Mouse (Mus musculus): ENCODE data around the gene Palm3. TPM values are rescaled to one million over a fixed set of nuclear protein-coding genes. Genes with fewer than 3 reads are reported as not detected.

Palm3 gene
- total RNA-seq, 2 experiments from 2014 or later: 4.1 to 7.9 TPM

DNA sequence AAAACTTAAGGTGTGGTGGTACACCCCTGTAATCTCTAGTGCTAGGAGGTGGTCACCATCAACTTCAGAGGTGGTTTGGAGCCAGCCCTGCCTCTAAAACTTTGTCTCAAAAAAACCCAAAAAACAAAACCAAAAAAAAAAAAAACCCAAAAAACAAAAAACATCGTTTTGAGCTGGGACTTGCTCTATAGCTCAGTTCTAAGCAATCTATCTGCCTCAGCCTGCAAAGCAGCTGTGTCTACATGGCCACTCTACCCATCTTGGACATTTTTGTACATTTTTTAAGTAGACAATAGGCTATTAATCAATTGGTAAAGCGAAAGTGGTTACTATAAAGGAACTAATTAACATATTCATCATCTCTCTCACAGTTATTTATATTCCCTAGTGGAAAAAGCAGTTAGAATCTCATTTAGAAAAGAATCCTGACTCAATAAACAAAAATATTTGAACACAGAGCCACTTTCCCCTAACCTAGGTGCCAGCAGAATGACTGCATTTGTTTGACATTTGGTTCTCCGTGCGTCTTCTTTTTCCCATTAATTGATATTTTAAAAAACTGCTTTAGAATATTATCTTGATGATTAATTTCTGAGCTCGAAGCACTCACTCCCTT, 44.3 kb downstream of the Palm3 start:
- DNase-seq (ENCODE audit: low spot score in 2 of 2): no peak

DNA sequence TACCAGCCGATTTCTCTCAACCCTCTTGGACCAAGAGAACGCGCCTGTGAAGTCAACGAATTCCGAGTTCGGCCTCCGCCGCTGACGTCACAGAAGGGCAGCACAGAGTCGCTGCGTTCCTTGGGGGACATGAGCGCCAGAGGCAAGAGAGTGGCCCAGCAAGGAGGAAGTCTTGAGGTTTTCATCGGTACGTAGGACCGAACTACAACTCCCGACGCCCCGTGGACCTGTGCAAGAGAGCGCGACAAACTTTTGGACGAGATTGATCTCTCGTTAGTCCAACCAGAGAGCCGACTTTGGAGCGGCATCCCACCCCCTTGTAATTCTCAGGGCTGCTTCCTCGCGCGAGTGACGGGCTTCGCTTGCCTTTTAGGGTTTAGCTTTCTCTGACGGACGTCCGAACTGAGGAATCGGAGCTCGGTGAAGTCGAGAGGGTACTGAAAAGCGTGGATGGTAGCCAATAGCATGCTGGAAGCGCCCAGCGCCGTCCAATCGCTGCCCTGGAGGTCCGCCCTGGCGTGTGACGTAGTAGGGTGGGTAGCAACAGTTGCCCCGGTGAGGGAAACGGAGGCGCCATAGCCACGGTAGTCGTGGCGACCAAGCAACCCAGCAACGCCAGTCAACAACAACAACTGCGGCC, 45.1 kb downstream of the Palm3 start, which contains the start of gene Rfx1:
TSS of gene Rfx1 (plus strand) at position 544 of the 640 bp plus-strand sequence.
- peak; percentile 99 to 100 for DNase-seq (ENCODE audit: low spot score in 2 of 2)

- DNase-seq (ENCODE audit: low spot score in 2 of 2): peak; percentile 95 to 96
These were observed 45.8 kb downstream of the Palm3 start for GRCm38 (mm10) chr8:84067047-84067573.

DNA sequence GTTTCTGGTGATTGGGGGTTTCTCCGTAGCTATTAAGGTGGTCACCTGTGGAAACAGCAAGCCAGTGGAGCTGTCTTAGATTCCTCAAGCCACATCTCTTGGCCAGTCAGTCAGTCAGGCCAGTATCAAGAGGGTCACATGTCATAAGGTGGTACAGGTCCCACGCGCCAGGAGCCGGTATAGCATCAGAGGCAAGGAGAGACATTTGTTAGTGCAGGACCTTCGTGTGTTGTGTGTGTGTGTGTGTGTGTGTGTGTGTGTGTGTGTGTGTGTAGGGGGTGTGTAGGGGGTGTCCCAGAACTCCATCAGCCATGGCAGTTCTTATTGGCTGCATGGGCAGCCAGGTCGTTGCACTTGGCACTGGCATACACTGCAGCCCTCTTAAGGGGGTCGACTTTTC, 46.6 kb downstream of the Palm3 start:
- no peak for DNase-seq (ENCODE audit: low spot score in 2 of 2)

DNA sequence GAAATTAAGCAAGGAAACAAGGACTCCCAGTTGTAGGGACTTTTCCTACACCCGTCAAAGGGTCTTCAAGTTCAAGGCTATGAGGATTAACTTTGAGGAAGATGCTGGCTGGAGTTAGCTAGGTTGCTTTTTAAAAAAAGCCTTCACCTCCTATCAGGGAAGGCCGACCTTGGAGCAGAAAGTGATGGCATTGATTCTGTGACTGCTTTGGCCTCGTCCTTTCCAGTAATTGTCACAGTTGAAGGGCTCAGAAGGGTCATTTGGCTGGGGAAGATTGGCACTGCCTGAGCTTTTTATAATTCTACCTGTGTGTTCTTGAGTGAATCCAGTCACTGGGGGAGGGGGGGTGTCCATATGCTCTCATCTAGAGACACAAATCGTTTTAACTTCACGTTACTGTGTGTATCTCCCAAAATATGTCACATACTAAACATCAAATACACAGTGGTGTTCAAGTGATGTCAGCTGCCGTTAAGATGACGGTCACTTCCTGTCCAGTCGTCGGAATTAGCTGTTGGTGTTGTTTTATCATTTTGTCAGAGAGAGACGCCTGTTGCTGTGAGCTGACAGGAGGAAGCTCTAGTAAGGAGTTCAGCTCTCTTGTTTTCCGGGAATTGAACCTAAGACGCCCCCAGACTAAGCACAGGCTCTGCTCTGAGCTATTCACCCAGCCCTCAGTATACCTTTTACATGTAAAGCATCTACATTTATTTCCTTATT, 47.2 kb downstream of the Palm3 start:
- no peak for DNase-seq (ENCODE audit: low spot score in 2 of 2)

GRCm38 (mm10) chr8:84069169-84069568, 47.9 kb downstream of the Palm3 start:
- no peak for DNase-seq (ENCODE audit: low spot score in 2 of 2)

DNA sequence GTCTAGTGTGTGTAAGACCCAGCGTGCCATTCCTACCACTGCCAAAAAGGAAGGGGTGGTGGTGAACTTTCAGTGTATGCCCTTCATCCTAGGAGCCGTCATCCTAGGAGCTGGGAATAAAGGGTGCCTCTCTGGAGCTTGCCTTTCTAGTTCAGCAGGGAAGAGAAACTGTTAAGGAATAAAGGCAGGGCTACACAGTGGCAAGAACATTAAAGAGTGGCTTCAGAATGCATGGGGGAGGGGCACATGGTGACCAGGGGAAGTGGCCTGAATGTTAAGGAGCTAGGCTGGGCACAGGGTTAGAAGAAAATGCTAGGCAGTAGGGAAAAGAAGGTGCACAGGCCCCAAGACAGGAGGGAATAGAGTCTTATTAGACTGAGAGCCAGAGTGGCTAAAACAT, 48.5 kb downstream of the Palm3 start:
- DNase-seq (ENCODE audit: low spot score in 2 of 2): peak in 1 of 2 experiments; percentile 21

DNA sequence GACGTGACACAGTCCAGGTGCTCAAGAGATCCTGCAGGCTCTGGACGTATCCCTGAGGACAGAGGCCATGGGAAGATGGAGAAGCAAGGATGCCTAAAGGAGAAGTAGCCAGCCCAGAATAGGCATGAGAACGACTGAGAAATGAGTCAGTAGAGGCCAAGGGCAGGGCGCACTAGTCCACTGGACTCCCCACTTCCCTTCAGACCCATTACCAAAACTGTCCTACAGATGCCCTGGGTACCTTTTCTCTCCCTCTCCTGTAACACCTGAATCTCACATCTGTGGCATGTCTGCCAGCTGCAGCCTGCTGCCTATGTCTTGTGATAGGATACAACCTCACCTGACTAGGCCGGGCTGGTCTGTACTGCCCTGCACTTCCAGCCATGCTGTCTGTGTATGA, 49.0 kb downstream of the Palm3 start:
- no peak for DNase-seq (ENCODE audit: low spot score in 2 of 2)

DNA sequence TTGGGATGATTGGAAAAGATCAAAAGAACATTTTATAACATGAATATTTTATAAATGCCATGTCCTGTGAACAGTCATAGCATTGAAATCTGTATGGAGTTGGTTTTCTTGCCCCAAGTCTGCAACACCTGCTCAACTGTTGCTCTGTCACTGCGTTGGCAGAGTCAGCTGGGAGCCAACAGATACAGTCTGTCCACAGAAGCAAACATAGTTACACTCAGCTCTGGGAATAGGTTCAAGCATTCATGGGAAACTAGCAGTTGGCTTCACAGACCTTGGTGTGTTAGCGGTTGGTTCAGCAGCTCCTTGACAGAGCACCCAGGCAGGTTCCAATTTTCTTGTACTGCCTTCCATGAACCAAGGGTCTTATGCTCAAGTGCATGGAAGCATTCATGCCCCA, 49.4 kb downstream of the Palm3 start:
- peak; percentile 52 to 88 for DNase-seq (ENCODE audit: low spot score in 2 of 2)

GRCm38 (mm10) chr8:84071921-84072320, 50.6 kb downstream of the Palm3 start:
- no peak for DNase-seq (ENCODE audit: low spot score in 2 of 2)

DNA sequence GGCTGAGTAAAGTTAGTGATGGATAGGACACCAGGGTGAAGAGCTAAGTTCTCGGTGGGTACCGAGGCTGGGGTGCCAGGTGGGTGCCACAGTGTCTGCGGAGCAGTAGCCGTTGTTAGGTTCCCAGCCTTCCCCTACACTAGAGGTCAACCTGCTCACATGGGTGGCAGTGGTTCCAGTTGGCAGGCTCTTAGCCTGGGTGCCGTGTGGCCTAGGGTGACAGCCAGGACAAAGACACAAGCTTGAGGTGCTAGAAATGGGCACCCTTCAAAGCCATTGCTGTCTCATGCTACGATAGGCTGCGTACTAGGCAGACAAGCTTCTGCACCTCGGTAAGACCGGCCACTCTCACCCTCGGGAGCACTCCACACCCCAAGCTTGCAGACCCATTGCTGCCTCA, 51.0 kb downstream of the Palm3 start:
- no peak for DNase-seq (ENCODE audit: low spot score in 2 of 2)

DNA sequence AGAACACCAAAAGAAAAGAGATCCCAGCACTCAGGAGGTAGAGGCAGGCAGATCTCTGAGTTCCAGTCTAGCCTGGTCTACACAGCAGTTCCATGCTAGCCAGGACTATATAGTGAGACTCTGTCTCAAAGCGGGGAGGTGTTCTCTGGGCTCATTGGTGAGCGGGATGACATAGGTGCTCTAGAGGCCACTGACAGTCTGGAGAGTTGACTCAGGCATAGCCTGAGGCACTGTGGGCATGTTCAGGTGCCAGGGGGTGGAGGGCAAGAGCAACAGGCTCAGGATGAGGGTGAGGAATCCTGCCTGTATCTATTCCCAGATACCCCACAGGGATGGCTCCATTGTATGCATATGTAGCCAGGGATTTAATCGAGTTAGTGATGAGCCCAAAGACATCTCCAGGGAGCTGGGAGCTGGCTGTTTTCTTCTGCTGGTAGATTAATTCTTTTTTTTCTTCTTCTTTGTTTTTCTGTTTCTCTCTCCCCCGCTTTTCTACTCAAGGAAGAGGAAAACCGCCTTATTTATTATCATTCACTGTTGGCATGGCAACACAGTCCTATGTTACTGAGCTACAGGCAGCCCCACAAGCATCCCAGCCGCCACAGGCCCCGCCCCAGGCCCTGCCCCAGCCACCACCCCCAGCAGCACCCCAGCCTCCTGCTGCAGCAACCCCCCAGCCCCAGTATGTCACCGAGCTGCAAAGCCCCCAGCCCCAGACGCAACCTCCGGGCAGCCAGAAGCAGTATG, 52.1 kb downstream of the Palm3 start:
- no peak for DNase-seq (ENCODE audit: low spot score in 2 of 2)

DNA sequence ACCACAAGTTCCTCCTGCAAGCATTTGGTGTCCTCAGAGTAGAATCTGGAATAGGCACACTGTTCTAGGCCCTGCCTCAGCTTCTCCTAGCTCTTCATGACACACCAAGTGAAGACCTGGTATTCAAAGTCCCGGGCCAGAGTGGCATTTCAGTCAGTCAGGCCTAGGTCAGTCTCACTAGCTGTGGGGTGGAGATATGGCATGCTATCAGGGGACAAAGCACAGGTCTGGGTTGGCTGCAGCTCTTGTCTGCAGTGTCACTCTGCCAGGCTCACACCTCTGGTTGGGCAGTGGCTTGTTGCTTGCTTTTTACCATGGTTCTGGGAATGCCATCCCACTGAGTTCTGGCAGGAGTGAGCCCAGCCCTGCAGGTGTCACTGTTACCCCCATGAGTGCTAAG, 55.1 kb downstream of the Palm3 start:
- DNase-seq (ENCODE audit: low spot score in 2 of 2): no peak

GRCm38 (mm10) chr8:84076849-84077248, 55.6 kb downstream of the Palm3 start:
- no peak for DNase-seq (ENCODE audit: low spot score in 2 of 2)

GRCm38 (mm10) chr8:84079206-84079605, 57.9 kb downstream of the Palm3 start:
- no peak for DNase-seq (ENCODE audit: low spot score in 2 of 2)

Small RNA genes lying within 50 kb of the gene (microRNA-seq; reads per million reads assigned to microRNA genes)
- 1.1 to 1.4 reads per million in 2 experiments for gene Mir1199
- 1.7 to 3.4 reads per million in 2 experiments for gene Mir8111

Other genes starting within 250 kb of the Palm3 start
- gene Adgrl1, start 121.4 kb upstream of the Palm3 start, total RNA-seq (2021): 100 to 1,000 TPM; 345 to 352 TPM
- gene Gm10644, start 66.3 kb upstream of the Palm3 start, total RNA-seq (2021): under 1 TPM; 0.17 to 0.25 TPM
- gene Asf1b, start 66.0 kb upstream of the Palm3 start, total RNA-seq (2021): 1 to 10 TPM; 1.1 TPM
- gene Prkaca, start 48.5 kb upstream of the Palm3 start, total RNA-seq (2021): 100 to 1,000 TPM; 261 to 268 TPM
- 10 to 100 TPM; 51.0 to 52.7 TPM for gene Samd1, start 23.8 kb upstream of the Palm3 start, total RNA-seq (2021)
- gene 1700067K01Rik, start 20.0 kb upstream of the Palm3 start, total RNA-seq (2021): 1 to 10 TPM in 1 of 2 experiments, under 1 TPM in 1; 0.39 to 1.2 TPM
- 1 to 10 TPM; 2.5 to 2.8 TPM for gene 2210011C24Rik, start 9.3 kb upstream of the Palm3 start, total RNA-seq (2021)
- 1 to 10 TPM; 1.6 to 1.8 TPM for gene Il27ra, start 21.1 kb downstream of the Palm3 start, total RNA-seq (2021)
- not detected for gene Rln3, start 23.5 kb downstream of the Palm3 start, total RNA-seq (2021)
- gene Gm10643, start 43.7 kb downstream of the Palm3 start, total RNA-seq (2021): 1 to 10 TPM; 4.7 to 5.0 TPM
- gene Rfx1, start 45.4 kb downstream of the Palm3 start, total RNA-seq (2021): 10 to 100 TPM; 20.1 to 21.0 TPM
- gene Dcaf15, start 83.3 kb downstream of the Palm3 start, total RNA-seq (2021): 10 to 100 TPM; 20.5 to 21.9 TPM
- not detected for gene Podnl1, start 104.5 kb downstream of the Palm3 start, total RNA-seq (2021)
- gene Cc2d1a, start 126.5 kb downstream of the Palm3 start, total RNA-seq (2021): 10 to 100 TPM; 46.9 to 53.9 TPM
- 1 to 10 TPM; 1.1 TPM for gene 4930432K21Rik, start 126.6 kb downstream of the Palm3 start, total RNA-seq (2021)
- 1 to 10 TPM; 3.8 to 4.4 TPM for gene Nanos3, start 163.7 kb downstream of the Palm3 start, total RNA-seq (2021)
- 10 to 100 TPM; 17.2 to 18.8 TPM for gene Zswim4, start 215.6 kb downstream of the Palm3 start, total RNA-seq (2021)
- 100 to 1,000 TPM; 147 to 156 TPM for gene D8Ertd738e, start 228.2 kb downstream of the Palm3 start, total RNA-seq (2021)
- 10 to 100 TPM; 24.7 to 28.7 TPM for gene Mri1, start 235.9 kb downstream of the Palm3 start, total RNA-seq (2021)
- 10 to 100 TPM; 20.4 to 21.4 TPM for gene Ccdc130, start 248.9 kb downstream of the Palm3 start, total RNA-seq (2021)